Mouse (Mus musculus) lung, embryonic 15.5 days (tissue): ENCODE results near the gene Lef1. TPM values are rescaled to one million over a fixed set of nuclear protein-coding genes. Genes with fewer than 3 reads are reported as not detected.
A peak's percentile ranks its signal among the peaks of the same experiment; 100 is the strongest.

Source experiments
- ATAC-seq: fragments of 200-750 bp; cut with Nextera tagmentation; 2 replicates; pipeline ENCODE4 v1.8.0; 2017; ENCODE audit warnings: moderate number of reproducible peaks, borderline replicate concordance; ENCODE audit not compliant: low FRiP score, low TSS enrichment; ENCODE audit errors: extremely low read depth
- H3K27ac ChIP-seq: fragments of 300-500 bp; sonication (generic); 2 replicates; pipeline ENCODE4 v1.5.1; 2015; ENCODE audit warnings: moderate library complexity, mild to moderate bottlenecking, inconsistent platforms
- H3K27me3 ChIP-seq: fragments of 300-500 bp; sonication (generic); 2 replicates; pipeline ENCODE4 v1.6.1; 2015; ENCODE audit warnings: inconsistent platforms
- H3K36me3 ChIP-seq: fragments of 300-500 bp; sonication (generic); 2 replicates; pipeline ENCODE4 v1.6.1; 2015; ENCODE audit warnings: inconsistent platforms
- H3K4me1 ChIP-seq: fragments of 300-500 bp; sonication (generic); 2 replicates; pipeline ENCODE4 v1.6.1; 2015; ENCODE audit warnings: inconsistent platforms
- H3K4me2 ChIP-seq: fragments of 300-500 bp; sonication (generic); 2 replicates; pipeline ENCODE4 v1.6.1; 2015; ENCODE audit warnings: inconsistent platforms, mild to moderate bottlenecking, moderate library complexity
- H3K4me3 ChIP-seq: fragments of 300-500 bp; sonication (generic); 2 replicates; pipeline ENCODE4 v1.5.1; 2015; ENCODE audit warnings: mild to moderate bottlenecking, inconsistent platforms
- H3K9ac ChIP-seq: fragments of 300-500 bp; sonication (generic); 2 replicates; pipeline ENCODE4 v1.6.1; 2015; ENCODE audit warnings: inconsistent platforms
- H3K9me3 ChIP-seq: fragments of 300-500 bp; sonication (generic); 2 replicates; pipeline ENCODE4 v1.6.1; 2016; ENCODE audit warnings: inconsistent platforms
- WGBS: fragments of 180-500 bp; shearing (Covaris S2); methylation state at CpG from one replicate; pipeline ENCODE4 v1.1.7; 2015; 5-methylcytosine and 5-hydroxymethylcytosine counted together
- polyA plus RNA-seq: library from polyadenylated mRNA; unstranded; fragments of >200 nt; fragmentation: Nextera tagmentation; extraction: Ambion mirVana; gene quantifications from 2 replicates; pipeline ENCODE4 v1.2.1, GENCODE M21; 2015

Gene Lef1
- polyA plus RNA-seq, 1 experiment from 2014 or later = 22.2 TPM

GRCm38 (mm10) chr3:131245766-131246578 lies 135.7 kb downstream of the Lef1 start:
- peaks cover 36% of the 10 kb centered on the region for H3K36me3 ChIP-seq
- no peaks in the 10 kb centered on the region for H3K27me3 ChIP-seq
- no peak overlapping the region for H3K9ac ChIP-seq
- 0 out of 2 replicates have a peak, but pooled peaks cover 6% of the 10 kb centered on the region for H3K4me1 ChIP-seq
- no peak overlapping the region for H3K4me2 ChIP-seq
- 55% methylated on average over 11 of the region's 11 CpGs for WGBS
- H3K4me3 ChIP-seq = no peak overlapping the region
- no peak overlapping the region for H3K27ac ChIP-seq
- peak; percentile 49 for ATAC-seq
- no peaks in the 10 kb centered on the region for H3K9me3 ChIP-seq

DNA sequence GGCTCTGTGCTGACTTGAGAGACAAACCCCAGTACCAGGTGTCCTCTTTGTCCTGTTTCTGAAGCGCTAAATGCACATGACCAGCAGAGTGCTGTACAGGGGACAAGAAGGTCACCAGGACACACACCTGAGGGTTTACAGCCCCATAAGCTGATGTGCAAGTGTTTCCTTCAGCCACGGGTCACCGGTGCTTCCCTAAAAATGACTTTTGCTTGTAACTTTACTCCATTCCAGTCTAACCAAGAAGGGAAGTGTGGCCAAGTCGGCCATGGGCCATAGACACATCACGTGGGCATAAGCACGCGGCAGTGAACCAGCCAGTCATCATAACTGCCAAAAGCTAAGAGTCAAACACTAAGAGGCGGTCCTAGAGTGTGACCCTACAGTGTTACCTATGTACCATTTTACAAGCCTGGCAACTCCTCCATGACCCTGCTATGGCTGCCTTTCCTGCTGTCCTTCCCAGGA lies 136.3 kb downstream of the Lef1 start:
- Histone ChIP-seq H3K4me2 (no peak overlapping the region), H3K9ac (no peak overlapping the region), H3K27ac (no peak overlapping the region), H3K27me3 (no peaks in the 10 kb centered on the region), H3K4me1 (0 out of 2 replicates have a peak, but pooled peaks cover 6% of the 10 kb centered on the region), H3K9me3 (no peaks in the 10 kb centered on the region), H3K4me3 (no peak overlapping the region), H3K36me3 (peaks cover 32% of the 10 kb centered on the region)
- WGBS = 88% methylated on average over 8 of the region's 8 CpGs
- no peak for ATAC-seq

DNA sequence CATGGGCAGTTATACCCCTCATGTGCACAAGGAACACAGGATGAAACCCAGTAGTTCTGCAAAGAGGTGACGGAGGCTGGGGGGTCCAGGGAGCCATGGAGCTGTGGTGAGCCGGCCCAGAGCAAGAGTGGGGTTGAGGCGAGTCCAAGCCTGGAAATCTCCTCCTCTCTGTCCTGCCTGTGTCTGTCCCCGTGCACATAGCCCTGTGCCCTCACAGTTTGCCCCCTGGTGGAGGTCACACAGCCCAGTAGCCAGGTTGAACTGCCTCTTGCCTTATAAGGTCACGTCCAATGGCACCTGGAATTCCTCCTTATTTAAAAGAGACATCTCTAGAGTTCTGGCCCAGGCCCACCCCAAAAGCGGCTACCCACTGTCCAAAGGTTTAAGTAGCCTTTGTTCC lies 137.2 kb downstream of the Lef1 start:
- no peak for ATAC-seq
- H3K4me2 ChIP-seq = no peak overlapping the region
- H3K36me3 ChIP-seq = peaks cover 25% of the 10 kb centered on the region
- 77% methylated on average over 6 of the region's 6 CpGs for WGBS
- H3K9me3 ChIP-seq = no peaks in the 10 kb centered on the region
- no peaks in the 10 kb centered on the region for H3K27me3 ChIP-seq
- H3K27ac ChIP-seq = no peak overlapping the region
- no peak overlapping the region for H3K9ac ChIP-seq
- no peak overlapping the region for H3K4me3 ChIP-seq
- H3K4me1 ChIP-seq = 0 out of 2 replicates have a peak, but pooled peaks cover 6% of the 10 kb centered on the region

- no peak overlapping the region for H3K27ac ChIP-seq
- no peak overlapping the region for H3K4me2 ChIP-seq
- H3K36me3 ChIP-seq = peaks cover 25% of the 10 kb centered on the region
- H3K4me1 ChIP-seq = 0 out of 2 replicates have a peak, but pooled peaks cover 6% of the 10 kb centered on the region
- H3K9me3 ChIP-seq = no peaks in the 10 kb centered on the region
- ATAC-seq = no peak
- no peak overlapping the region for H3K9ac ChIP-seq
- H3K27me3 ChIP-seq = no peaks in the 10 kb centered on the region
- no peak overlapping the region for H3K4me3 ChIP-seq
- 79% methylated on average over 5 of the region's 5 CpGs for WGBS
Measured at GRCm38 (mm10) chr3:131247851-131248250, 137.6 kb downstream of the Lef1 start.

GRCm38 (mm10) chr3:131248444-131248843 lies 138.2 kb downstream of the Lef1 start:
- peaks cover 19% of the 10 kb centered on the region for H3K36me3 ChIP-seq
- H3K4me2 ChIP-seq = no peak overlapping the region
- no peak overlapping the region for H3K27ac ChIP-seq
- WGBS = 69% methylated on average over 10 of the region's 10 CpGs
- H3K4me3 ChIP-seq = no peak overlapping the region
- H3K9ac ChIP-seq = no peak overlapping the region
- H3K4me1 ChIP-seq = 0 out of 2 replicates have a peak, but pooled peaks cover 6% of the 10 kb centered on the region
- no peak for ATAC-seq
- H3K27me3 ChIP-seq = no peaks in the 10 kb centered on the region
- no peaks in the 10 kb centered on the region for H3K9me3 ChIP-seq

DNA sequence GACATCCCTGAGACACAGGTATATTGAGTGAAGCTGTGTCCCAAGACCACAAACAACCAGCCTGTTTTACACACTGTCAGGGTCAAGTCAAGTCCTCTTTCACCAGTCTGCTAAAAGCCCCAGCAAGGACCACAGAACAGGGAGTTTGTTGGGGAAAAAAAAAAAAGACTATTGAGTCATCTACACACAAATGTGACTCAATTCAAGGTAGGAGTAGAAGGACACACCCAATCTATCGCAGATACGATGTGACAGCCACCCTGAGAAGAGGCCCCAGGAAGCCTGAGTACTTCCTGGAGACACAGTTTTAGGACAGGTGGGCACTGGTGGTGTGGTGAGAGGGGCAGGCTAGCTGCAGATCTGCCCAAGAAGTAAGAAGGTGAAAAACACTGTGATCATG lies 140.0 kb downstream of the Lef1 start:
- WGBS = 86% methylated on average over 2 of the region's 2 CpGs
- Histone ChIP-seq H3K27me3 (no peaks in the 10 kb centered on the region), H3K36me3 (peaks cover 23% of the 10 kb centered on the region), H3K9ac (no peak overlapping the region), H3K4me1 (0 out of 2 replicates have a peak, but pooled peaks cover 6% of the 10 kb centered on the region), H3K27ac (no peak overlapping the region), H3K4me2 (no peak overlapping the region), H3K9me3 (no peaks in the 10 kb centered on the region), H3K4me3 (no peak overlapping the region)
- ATAC-seq = no peak

DNA sequence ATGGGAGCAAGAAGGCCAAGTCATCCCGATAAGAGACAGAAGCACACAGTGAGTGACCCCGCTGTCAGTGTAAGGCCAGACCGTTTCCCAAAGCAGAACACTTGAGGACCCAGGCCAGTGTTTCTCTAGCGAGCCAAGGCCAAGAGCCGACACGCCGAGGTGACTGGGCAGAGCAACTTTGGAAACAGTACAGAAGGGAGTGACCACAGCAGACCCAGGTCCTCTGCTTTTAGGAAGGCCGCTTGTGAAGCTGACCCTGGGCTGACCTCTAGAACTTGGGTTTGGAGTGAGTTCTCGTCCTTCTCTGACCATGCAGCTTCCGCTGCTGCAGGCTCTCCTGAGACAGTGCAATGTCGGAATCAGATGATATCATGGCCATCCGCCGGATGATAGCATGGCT lies 140.7 kb downstream of the Lef1 start:
- Histone ChIP-seq H3K4me2 (no peak overlapping the region), H3K36me3 (peaks cover 23% of the 10 kb centered on the region), H3K4me1 (0 out of 2 replicates have a peak, but pooled peaks cover 5% of the 10 kb centered on the region), H3K27me3 (no peaks in the 10 kb centered on the region), H3K4me3 (no peak overlapping the region), H3K27ac (no peak overlapping the region), H3K9me3 (no peaks in the 10 kb centered on the region), H3K9ac (no peak overlapping the region)
- no peak for ATAC-seq
- 78% methylated on average over 13 of the region's 13 CpGs for WGBS

DNA sequence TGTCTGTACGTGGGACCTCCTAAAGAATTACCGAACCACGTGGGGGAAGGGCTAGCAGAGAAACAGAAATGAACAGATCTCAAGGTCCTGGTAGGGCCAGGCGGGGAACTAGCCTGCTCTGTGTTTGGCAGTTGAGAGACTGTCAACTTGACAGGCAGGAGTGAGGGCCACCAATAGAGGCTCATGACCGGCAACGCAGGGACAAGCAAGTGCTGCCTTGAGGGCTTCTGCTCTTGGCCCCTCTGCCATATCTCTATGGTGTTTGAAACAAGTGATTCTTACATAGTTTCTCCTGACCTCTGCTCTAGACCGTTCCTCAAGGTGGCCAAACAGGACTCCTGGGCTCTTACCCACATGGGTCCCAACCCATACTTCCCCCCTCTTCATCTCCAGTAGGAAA lies 141.3 kb downstream of the Lef1 start:
- Histone ChIP-seq H3K4me3 (no peak overlapping the region), H3K27me3 (no peaks in the 10 kb centered on the region), H3K27ac (no peak overlapping the region), H3K36me3 (peaks cover 23% of the 10 kb centered on the region), H3K4me1 (no peaks in the 10 kb centered on the region), H3K9ac (no peak overlapping the region), H3K9me3 (no peaks in the 10 kb centered on the region), H3K4me2 (no peak overlapping the region)
- ATAC-seq = no peak
- 78% methylated on average over 7 of the region's 7 CpGs for WGBS

GRCm38 (mm10) chr3:131254991-131255390 lies 144.7 kb downstream of the Lef1 start:
- no peak overlapping the region for H3K4me3 ChIP-seq
- H3K9ac ChIP-seq = no peak overlapping the region
- peaks cover 7% of the 10 kb centered on the region; the same call in 1 of the 2 replicates for H3K36me3 ChIP-seq
- no peak for ATAC-seq
- no peaks in the 10 kb centered on the region for H3K9me3 ChIP-seq
- H3K4me2 ChIP-seq = no peak overlapping the region
- 96% methylated on average over 4 of the region's 4 CpGs for WGBS
- H3K27ac ChIP-seq = no peak overlapping the region
- no peaks in the 10 kb centered on the region for H3K27me3 ChIP-seq
- no peaks in the 10 kb centered on the region for H3K4me1 ChIP-seq

GRCm38 (mm10) chr3:131255399-131255981 lies 145.2 kb downstream of the Lef1 start:
- H3K36me3 ChIP-seq = peaks cover 7% of the 10 kb centered on the region; the same call in 1 of the 2 replicates
- no peaks in the 10 kb centered on the region for H3K27me3 ChIP-seq
- no peak for ATAC-seq
- no peaks in the 10 kb centered on the region for H3K9me3 ChIP-seq
- no peak overlapping the region for H3K9ac ChIP-seq
- H3K4me2 ChIP-seq = no peak overlapping the region
- H3K27ac ChIP-seq = no peak overlapping the region
- 99% methylated on average over 3 of the region's 3 CpGs for WGBS
- no peak overlapping the region for H3K4me3 ChIP-seq
- H3K4me1 ChIP-seq = no peaks in the 10 kb centered on the region

GRCm38 (mm10) chr3:131258921-131259320 lies 148.7 kb downstream of the Lef1 start:
- Histone ChIP-seq H3K27me3 (no peaks in the 10 kb centered on the region), H3K36me3 (peaks cover 17% of the 10 kb centered on the region), H3K4me2 (no peak overlapping the region), H3K4me1 (no peaks in the 10 kb centered on the region), H3K9ac (no peak overlapping the region), H3K4me3 (no peak overlapping the region), H3K27ac (no peak overlapping the region), H3K9me3 (no peaks in the 10 kb centered on the region)
- ATAC-seq = no peak
- 89% methylated on average over 3 of the region's 3 CpGs for WGBS

- no peaks in the 10 kb centered on the region for H3K27me3 ChIP-seq
- no peak overlapping the region for H3K4me3 ChIP-seq
- no peak overlapping the region for H3K27ac ChIP-seq
- H3K4me1 ChIP-seq = no peaks in the 10 kb centered on the region
- H3K36me3 ChIP-seq = peaks cover 15% of the 10 kb centered on the region
- no peaks in the 10 kb centered on the region for H3K9me3 ChIP-seq
- 72% methylated on average over 9 of the region's 9 CpGs for WGBS
- ATAC-seq = no peak
- H3K4me2 ChIP-seq = no peak overlapping the region
- H3K9ac ChIP-seq = no peak overlapping the region
Measured at GRCm38 (mm10) chr3:131259392-131259965, 149.2 kb downstream of the Lef1 start.
